Mouse (Mus musculus): ENCODE measurements around the gene Tmod2.

Gene Tmod2

DNA sequence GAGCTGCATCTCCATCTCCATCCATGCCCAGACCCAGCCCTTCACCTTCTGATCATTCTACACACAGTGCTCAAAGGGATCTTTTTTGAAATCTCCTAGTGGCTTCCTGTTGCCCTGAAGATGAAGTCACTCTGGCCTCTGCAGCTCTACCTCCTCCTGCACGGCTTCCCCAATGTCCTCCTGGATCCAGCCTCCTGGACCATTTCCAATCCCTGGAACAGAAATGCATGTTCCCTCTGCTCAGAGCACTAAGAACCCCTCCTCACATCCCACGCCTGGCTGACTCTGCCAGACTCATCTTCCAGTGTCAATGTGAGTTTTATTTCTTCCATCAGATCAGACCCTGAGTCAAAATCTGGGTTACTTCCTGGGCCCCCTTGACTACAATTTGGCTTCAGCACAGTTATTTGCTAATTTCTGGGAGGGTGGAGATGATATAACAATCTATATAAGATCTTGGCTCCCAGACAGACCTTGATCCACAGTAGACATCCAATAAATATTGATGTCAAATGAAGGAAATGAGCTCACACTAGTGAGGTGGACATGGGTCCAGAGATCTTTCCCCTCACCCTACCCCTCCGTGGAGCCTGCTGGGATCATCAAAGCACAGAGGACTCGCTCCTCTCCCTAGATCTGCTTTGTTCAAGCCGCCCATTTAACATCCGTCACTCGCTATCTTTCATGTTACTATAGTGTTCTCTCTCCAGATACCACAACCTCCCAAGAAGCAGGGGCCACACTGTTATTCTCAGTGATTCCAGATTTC, 10.8 kb downstream of the Tmod2 start:
- no peak for DNase-seq (ENCODE audit: low spot score)

DNA sequence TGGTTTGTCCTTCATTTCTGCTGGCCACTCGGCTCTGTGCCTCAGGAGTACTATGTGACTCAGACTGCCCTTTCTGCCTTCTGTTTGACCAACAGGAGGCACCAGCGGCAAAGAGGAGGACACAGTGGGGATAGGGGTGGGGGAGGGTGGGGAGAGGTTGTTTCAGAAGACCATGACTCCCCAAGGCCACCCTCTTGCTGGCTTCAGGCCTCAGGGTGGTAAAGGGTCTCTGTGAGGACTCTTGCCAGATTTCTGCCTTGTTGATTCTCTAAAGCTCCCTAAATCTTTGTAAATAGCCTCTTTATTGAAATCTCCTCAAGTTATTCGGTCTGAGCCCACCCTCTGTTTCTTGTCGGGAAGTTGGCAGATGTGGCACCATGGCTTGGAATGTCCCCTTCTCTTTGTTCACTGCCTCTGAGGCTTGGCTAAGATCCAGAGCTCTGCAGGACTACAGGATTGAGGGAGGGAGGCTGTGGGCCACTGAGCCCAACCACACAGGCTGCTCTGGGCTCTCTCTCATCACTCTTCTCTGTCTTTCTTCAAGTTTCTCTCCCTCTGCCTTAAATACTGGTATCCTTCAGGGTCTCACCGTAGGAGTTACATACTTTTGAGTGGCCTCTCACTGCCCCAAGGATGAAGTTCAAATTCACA, 11.8 kb downstream of the Tmod2 start:
- no peak for DNase-seq (ENCODE audit: low spot score)

DNA sequence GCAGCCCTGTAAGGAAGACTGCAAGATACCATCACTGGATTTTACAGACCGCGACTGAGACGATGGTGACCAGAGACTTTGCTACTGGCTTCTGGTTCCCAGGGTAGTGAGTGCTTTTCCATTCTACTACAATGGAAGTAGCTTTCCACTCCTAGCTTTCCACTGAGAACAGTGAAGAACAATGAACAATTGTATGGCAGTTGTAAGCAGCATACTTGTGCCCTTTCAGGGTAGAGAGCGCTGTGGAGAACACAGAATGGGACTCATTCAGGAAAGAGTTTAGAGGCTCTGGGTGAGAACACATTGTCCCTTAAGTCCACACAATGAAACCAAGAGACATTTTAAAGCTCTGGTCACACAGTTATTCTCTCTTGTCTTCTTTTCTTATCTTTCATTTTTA, 13.5 kb downstream of the Tmod2 start:
- DNase-seq (ENCODE audit: low spot score): no peak

DNA sequence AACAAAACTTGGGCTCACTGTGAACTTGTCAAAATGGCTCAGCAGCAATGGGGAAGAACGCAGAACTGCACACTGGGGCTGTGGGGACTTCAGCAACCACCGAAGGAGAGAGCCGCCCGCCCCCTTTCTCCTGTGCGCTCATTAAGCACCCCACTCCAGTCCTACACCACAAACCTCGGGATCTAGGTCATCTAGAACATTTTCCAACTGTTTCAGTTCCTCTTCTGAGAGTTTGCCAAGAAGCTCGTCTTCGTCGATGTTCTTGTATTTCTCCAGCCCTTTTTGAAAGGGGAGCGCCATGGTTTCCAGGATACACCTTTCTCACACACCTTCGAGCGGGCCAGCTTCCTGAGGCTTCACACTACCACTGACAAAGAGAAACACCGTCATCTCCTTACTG, 14.1 kb downstream of the Tmod2 start:
- no peak for DNase-seq (ENCODE audit: low spot score)

DNA sequence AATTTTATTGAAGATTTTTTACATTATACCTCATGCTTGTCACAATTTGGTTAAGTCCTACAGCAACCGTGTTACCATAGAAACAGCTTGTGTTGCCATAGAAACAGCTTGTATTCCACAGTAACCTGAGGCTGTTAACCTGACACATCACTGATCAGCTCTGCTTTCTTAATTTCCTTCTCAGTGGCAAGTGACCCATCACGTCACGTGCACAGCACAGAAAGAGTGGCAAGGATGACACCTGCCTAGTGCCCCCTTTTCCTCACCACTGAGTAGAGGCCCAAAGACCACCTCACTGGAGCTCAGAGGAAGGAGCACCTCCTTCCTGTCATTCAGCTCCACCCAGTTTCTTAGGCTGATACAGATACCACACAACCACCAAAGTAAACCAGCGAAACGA, 17.6 kb downstream of the Tmod2 start:
- DNase-seq (ENCODE audit: low spot score): no peak

DNA sequence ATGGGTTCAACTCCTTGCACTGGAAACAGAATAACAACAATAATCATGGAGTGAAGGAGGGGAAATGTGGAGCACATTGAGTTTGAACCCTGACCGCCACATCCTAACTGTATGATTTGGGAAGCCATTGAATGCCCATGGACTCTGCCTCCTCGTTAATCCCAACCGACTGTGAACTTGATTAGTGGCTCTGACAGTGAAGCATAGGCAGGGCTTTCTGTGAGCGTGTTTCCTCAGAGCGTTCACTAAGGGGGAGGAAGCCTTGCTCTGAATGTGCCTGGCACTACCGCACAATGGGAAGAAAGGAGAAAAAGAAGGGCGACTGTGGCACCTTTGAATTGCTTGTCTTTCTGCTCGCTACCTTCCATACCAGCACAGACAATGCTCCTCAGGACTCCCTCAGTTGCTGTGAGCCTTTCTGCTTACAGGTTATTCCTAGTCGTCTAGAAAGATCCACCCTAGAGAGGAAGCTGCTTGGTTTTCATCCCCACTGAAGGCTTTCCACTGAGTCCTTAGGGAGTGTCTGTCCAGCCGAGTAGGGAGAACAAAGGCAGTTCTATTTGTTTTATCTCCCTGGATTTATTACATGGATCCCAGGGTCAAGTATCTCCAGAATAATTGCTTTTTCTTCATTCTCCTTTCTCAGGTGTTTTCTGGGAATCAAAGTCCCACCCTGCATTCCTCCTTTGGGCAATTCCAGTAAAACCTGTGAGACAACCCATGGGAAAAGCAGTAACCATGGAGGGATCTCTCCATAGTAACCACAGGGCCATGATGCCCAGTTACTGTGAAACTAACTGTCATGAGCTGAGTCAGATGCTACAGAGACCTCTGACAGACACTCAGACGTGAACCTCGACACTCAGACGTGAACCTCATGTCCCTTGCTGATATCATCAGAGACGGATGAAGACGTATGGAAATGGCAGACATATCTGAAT, 21.0 kb downstream of the Tmod2 start:
- DNase-seq (ENCODE audit: low spot score): no peak

DNA sequence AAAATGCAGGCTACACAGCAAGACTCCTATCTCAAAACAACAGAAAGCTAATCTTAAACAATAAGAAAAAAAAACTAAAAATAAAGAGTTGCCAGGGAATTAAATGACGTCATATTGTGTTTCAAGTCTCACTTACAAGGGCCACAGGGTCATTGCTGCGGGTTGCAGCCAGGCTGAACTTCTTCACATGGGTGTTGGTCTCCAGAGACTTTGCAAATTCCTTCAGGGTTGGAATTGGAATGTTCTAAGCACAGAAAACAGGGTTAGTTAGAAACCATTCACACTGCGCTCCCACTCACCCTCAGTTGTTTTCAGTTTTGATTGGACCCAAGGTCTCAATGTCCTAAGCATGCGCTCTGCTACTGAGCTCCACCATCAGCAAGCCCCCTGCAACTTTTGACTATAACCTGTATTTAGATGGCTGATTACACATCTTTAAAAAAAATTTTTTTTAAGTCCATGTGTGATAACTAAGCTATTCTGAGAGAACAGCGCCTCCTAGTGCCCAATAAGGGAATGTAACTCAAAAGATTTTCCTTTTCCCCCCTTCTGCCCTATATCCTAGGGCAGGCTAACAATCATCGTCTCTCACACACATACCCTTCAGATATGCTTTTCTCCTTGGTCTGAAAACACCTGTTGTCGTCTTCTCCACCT, 29.3 kb downstream of the Tmod2 start:
- DNase-seq (ENCODE audit: low spot score): peak; percentile 28

DNA sequence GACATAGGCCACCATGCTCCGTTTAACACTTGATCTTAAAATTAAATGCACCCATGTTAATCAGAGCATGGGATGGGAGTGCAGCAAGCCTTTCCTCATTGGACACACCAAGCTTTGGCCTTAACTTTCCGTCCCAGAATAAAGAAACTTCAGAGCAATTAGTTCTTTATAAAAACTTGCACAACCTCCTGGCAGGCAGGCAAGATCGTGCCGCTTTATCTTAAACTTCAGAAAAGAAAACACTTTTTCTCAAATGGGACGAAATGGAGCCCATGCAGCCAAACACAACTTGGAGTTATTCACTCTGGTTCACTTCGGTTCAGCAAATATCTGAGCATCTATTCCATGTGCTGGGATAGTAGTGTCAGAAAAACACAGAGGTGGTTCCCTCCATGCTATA, 31.8 kb downstream of the Tmod2 start:
- DNase-seq (ENCODE audit: low spot score): no peak

DNA sequence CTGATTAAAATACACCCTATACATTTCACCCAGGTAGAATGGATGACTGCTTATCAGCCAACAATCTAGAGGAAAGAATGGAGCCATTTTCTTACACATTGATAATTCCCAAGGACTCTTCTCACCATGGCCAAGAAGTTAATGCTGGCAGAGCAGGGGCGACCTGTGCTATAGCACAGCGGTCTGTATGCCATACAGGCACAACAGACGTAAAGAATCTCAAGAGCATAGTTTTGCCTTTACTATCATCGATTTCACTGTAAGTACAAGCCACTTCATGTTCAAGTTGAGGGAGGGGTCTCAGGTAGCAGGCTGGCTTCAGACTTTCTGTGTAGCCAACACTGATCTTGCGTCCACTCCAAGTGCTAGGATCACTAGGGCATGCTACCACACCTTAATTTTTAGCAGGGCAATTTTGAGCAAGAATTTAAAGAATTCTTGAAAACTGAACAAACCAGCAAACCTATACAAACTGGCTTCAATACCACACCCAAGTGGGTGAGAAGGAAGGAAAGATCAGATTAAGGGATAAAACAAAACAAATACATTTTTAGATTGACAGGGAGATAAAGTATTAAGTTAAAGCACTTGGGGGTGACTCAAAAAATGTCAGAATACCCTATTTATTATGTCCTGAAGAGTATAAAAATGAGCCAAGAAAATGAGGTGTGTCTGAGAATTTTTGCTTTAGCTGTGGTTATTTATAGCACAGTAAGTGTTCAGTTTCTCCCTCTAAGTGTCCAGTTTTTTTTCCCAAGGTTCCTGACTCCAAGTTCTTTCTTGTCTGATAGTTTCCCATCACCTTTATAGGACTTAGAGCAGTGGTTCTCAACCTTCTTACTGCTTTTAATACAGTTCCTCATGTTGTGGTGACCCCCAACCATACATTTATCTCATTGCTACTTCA, 39.8 kb downstream of the Tmod2 start:
- no peak for DNase-seq (ENCODE audit: low spot score)

DNA sequence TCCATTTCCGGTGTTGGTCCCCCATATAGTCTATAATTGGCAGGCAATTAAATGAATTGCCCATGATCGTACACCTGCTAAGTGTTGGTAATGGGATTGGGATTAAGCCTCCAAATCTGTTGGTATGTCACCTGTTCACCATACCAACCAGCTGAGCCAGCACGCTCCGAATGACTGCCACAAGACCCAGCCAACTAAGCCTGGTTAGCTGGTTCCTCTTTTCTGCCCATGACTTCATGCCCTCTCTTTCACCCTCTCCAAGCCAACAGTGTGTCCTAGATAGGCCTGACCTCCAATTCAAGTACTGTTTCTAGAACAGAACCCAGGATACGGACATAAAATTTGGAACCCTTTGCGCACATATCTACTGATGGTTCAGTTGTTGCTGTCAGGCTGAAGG, 42.7 kb downstream of the Tmod2 start:
- no peak for DNase-seq (ENCODE audit: low spot score)

DNA sequence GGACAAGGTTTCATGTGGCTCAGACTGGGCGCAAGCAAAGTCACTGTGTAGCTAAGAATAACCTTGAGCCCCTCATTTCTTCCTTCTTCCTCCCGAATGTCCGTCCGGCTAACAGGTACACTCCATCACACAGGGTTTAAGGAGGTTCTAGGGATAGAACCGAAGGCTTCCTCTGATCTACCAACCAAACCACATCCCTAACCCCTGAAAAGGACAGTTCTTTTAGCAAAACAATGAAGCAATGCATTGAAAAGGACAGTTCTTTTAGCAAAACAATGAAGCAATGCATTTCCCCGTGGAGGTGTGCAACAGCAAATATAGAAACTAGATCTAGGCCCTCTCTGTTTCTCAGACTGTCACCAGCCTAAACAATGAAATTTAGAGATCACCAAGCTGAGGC, 46.2 kb downstream of the Tmod2 start:
- no peak for DNase-seq (ENCODE audit: low spot score)

DNA sequence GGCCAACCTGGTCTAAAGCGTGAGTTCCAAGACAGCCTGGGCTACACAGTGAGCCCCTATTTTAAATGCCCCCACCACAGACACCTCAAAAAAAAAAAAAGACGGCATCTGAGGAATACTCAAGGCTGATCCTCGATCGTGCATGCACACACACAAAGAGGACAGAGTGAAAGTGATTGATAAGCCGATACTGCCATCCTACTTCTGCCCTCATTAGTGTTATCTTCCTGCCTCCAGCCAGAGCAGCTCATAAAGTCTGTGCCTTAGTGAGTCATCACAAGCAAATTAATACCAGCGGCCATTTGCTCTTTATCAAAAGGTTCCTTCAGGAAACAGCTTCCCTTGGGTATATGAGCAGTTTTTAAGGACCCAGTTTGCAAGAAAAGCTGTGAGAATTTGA, 47.5 kb downstream of the Tmod2 start:
- no peak for DNase-seq (ENCODE audit: low spot score)

DNA sequence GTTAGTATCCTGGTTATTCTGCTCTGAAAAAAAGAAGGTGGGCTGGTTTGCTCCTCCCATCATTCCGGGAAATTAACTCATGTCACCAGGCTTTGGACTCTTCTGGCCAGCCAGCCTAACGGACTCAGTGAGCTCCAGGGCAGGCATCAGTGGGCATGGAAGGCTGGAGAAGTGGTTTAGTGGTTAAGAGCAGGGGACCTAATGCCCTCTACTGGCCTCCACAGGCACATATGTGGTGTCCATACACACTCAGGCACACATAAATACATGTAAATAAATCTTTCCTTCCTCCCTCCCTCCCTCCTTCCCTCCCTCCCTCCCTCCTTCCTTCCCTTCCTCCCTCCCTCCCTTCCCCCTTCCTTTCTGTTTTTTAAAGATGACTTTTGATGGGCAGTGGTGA, 47.9 kb downstream of the Tmod2 start:
- no peak for DNase-seq (ENCODE audit: low spot score)

DNA sequence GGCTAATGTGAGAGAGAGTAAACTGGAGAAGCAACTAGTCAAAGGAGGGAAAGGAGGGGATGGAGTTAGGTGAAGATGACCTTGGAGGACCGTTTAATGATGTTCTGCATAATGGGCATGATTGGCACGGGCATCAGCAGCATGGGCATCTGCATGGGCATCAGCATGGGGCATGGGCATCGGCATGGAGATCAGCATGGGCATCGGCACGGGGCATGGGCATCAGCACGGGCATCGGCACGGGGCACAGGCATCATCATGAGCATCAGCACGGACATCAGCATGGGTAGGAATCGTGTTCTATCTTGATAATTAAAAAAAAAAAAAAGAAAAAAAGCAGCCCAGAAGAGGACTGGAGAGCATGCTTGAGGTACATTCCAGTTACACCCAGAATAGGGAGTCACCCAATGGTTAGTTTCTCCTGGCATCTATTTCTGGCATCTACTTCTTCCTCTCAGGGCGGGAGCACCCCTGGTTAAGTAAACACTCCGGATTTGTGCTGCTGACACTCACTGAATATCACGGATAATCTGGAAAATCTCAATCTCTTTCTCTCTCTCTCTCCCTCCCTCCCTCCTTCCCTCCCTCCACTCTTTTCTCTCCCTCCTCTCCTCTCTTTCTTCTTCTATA, 50.0 kb downstream of the Tmod2 start:
- peak; percentile 87 for DNase-seq (ENCODE audit: low spot score)

DNA sequence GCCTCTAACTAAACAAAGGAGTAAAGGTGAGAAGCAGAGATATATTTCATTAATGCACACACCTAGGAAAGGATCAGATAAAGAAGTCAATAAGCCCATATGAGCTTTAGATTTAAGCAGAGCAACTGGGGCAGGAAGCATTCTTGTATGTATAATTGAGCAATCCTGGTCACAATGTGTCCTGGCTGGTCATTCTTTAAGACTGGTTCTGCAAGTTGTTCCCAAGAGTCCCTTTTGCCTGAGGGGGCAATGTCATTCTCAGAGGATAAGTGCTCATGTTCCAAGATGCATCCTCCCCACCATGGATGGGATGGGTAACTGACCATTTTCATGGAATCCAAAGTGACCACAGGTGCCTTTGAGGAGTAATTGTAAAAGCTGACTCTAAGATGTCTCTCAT, 50.8 kb downstream of the Tmod2 start:
- no peak for DNase-seq (ENCODE audit: low spot score)

DNA sequence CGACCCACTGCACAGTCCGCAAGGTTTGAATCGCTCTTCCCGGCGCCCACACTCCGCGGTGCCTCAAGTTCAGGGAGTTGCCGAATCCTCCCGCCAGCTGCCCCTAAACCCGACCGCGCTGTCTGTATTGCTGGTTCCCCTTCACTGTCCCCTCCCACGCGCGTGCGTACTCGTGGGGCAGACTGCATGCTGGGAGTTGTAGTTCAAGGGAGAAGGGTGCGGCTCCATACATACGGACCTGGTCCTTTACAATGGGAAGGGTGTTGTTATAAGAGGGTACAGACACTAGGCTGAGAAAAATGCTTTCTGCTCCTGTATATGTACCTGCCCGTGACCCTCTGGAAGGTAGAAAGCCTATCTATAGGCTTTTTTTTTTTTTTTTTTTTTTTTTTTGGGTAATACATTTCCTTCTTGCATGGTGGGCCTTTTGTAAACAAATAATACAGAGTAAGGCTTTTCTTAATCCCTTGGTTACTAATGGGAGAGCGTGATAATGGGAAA, 51.6 kb downstream of the Tmod2 start, which contains the start of gene Tmod3:
Tmod3 (minus strand) TSS at position 146 of the 501 bp plus-strand sequence.
- DNase-seq (ENCODE audit: low spot score): peak; percentile 96

DNA sequence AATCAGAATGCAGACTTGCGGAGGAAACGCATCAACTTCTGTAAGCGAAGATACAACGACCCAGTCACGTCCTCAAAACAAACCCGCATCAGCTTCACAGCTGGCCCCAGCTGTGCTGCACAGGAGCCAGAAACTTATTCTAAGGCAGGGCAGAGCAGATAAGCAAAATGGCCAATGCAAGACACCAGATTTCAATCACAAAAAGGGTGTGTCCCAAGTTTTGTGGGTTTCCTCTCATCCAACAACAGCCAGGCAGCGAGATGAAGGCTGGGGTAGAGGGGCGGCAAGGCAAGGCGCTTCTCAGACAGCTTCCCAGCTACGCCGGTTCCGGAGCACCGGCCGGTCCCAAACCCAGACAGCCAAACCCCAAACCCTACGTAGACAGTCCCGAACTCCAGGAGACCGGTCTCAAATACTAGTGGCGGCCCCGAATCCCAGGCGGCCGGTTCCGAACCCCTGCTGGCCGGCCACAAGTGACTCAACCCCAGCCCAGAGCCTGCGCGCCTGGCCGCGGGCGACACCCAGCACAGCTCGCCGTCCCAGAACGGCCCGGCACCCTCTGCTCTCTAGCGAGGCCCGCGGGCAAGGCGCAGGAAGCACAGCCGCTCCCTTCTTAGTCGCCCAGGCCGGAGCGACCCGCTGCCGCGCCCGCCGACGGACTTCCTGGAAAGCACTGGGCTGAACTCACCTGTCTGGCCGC, 52.2 kb downstream of the Tmod2 start:
- peak; percentile 56 for DNase-seq (ENCODE audit: low spot score)

DNA sequence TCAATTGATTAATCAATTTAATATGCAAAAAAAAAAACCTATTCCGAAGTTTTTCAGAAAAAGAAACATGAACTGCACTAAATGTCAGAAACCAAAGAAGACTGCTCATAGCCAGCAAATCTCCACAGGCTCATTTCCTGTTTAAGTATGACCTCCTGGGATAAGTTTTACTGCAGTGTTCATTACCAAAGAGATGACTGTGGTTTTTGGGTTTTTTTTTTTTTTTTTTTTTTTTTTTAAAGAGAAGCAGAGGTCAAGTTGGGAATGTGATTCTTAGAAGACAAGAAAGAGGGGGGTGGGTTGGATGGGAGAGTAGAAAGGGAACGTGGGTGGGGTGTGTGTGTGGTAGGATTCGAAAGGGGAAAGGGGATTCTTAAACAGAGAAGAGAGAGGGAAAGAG, 52.8 kb downstream of the Tmod2 start:
- no peak for DNase-seq (ENCODE audit: low spot score)

DNA sequence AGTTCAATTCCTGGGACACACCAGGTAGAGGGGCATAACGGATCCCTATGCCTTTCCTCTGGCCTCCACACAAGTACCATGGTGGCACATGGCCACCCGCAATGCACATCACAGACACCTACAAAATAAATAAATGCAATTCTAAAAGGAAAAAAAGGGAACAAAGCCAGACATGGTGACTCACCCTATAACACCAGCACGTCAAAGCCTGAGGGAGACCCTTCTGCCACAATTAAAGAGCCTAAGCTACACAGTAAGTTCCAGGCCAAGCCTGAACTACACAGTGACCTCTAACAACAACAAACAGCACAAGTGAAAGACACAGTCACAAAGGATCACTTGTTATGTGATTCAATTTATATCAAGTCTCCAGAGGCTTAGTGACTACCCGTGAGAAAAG, 57.4 kb downstream of the Tmod2 start:
- DNase-seq (ENCODE audit: low spot score): no peak

DNA sequence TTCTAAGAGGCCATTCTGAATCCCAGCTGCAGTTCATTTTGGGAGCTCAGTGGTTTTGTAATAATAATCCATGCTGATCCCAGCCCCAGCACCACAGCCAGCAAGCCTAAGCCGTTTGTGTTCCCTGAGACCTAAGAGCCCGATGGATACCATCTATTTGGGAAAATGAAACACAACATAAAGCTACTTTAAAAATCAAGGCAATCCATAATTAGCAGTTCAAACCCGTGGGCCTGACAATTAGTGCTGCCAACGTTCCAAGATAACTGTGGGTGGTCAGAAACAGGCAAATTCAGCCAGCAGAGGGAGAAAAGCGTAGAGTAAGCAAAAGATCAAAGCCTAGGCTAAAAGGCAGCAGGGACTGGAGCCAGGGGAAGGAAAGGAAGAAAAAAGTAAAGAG, 59.8 kb downstream of the Tmod2 start:
- DNase-seq (ENCODE audit: low spot score): no peak
